Mouse (Mus musculus) CD8-positive naive resting alpha-beta T cell, adult 2 months (primary cell): ENCODE results near the gene Cebpz.
A peak's percentile ranks its signal among the peaks of the same experiment; 100 is the strongest.

ENCODE experiments used
- DNase-seq, 2 experiments: peaks; one replicate each; pipeline ENCODE4 v3.0.0; 2022; ENCODE audit warnings: low read depth in 2 of 2, low spot score in 2 of 2

Cebpz gene

DNA sequence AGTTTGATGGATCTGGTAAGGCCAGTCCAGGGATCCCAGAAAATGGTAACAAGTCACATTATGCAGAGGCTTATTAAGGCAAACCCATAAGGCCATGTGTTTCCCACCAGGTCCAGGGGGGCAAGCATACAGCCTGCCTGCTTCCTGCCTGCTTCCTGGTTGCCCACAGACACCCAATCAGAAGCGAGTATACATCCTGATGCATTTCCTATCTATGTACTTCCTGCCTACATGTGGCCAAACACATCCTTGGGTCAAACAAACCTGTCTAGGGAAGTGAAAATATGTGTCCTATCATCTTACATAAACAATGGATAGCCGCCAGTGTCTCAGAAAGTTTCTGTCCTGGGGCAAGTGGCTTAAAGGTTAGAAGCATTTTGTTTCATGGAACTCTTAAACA, 33.7 kb downstream of the Cebpz start:
- no peak for DNase-seq

- no peak for DNase-seq
These were observed 41.5 kb downstream of the Cebpz start for GRCm38 (mm10) chr17:78895394-78895793.

GRCm38 (mm10) chr17:78894991-78895390, 41.9 kb downstream of the Cebpz start:
- no peak for DNase-seq

DNA sequence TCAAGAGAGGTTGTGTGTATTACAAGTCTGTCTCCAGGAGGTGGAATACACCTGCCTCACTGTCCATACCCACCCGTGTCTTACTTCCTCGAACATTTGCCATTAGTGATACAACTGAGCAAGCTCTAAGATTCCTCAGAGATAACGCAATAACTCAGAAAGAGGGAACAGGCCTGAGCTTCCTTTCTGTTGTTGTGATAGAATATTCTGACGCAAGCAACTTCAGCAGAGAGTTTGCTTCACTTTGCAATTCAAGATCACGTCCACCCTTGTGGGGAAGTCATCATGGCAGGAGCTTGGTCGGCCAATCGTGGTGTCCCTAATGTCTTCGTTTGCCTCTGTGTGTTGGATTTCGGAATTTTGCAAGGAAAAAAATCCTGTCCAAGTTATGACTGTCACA, 45.8 kb downstream of the Cebpz start:
- DNase-seq: no peak

DNA sequence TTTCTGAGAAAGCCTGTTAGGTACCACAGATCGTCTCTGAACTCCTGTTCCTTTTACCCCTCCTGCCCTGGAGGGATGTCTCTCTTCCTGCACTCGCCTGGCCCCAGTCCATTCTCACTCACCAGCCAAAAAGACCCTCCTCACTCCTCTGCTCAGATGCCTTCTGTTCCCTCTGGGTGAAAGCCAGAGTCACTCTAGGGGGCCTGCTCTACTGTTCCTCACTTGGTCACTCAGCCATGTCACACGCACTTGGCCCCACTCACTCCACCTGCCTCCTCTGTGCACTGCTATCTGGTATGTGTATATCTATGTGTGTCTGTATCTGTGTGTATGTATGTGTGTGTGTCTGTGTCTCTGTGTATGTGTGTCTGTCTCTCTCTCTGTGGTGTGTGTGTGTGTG, 47.7 kb downstream of the Cebpz start:
- no peak for DNase-seq

GRCm38 (mm10) chr17:78888554-78888953, 48.3 kb downstream of the Cebpz start:
- DNase-seq: no peak

DNA sequence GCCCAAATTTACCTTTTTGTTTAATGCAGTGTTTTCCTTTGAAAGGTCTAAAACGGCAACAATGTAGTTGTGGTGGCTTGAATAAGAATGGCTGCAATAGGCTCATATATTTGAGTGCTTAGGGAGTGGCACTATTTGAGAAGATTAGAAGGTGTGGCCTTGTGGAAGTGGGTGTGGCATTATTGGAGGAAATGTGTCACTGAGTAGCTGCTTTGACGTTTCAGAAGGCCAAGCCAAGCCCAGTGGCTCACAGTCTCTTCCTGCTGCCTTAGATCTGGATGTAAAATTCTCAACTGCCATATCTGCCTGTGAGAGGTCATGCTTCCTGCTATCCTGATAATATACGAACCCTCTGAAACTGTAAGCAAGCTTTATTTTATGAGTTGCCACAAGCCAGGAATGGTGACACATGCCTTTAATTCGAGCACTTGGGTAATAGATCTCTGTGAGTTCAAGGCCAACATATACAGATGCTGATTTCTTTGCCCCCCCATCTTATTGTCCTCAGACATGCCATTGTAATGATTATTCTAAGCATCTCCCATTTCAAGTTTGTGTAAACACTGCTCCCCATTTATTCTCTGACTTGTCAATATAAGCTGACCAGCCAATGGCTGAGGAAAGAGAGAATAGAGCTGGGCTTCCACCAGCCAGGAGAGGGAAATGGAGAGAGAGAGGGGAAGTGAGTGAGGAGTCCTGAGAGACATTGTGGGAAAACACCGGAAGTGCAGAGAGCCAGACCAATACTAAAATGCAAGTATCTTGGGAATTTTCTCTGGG, 51.4 kb downstream of the Cebpz start:
- no peak for DNase-seq

GRCm38 (mm10) chr17:78883291-78883690, 53.6 kb downstream of the Cebpz start:
- no peak for DNase-seq

DNA sequence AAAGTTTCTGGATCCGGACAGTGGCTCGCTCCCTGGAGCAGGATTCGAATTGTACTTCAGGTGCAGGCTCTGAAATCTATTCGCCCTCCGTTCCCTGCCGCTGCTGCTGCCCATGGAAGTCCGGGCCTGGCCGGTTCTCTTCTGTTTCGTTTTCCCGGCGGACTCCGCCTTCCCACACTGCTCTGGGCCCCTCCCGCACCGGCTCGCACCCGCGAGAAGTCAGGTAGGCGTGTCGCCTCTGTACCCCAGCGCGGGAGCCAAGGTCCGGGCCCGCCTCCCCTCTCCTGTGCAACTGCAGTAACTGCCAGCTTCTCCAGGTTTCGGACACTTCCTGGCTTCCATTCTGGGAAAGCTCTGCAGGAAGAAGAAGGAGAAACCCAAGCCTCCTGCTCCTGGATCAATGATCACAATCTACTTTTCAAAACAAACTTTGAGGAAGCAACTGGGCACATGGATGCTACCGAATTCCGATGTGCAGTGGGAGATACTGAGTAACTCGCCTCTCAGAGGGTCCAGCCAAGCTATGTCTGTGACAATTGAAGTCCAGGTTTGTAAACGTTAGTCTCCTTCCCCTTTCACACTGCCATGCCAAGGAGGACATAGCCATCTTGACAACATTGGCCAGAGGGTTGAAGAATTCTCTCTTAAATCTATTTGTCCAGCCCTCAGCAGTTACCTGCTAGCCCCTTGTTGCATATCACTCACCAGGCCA, 54.3 kb downstream of the Cebpz start, which contains the start of gene Eif2ak2:
TSS of gene Eif2ak2 (minus strand) at position 173 of the 712 bp plus-strand sequence.
- DNase-seq: peak; percentile 26 to 42

DNA sequence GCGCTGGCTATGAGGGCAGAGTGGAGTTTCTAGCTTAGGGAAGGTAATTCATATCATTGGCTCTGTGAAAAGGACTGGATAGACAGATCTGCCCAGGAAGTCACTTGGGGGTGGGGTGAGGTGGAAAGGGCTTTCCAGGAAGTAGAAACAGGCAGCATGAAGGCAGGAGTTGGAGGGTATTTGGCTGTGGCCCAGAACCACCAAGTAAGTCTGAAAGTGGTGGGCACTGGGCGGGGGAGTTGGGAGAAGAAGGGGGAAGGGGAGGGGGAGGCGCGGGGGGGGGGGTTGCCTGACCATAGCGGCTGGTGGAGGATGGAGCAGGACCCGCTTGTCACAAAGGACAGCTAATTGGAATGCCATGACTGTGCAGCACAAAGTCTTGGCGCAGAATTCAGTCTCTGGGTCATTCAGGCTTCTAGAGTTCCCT, 55.0 kb downstream of the Cebpz start:
- DNase-seq: no peak

GRCm38 (mm10) chr17:78873886-78874285, 63.0 kb downstream of the Cebpz start:
- no peak for DNase-seq
